Mouse (Mus musculus): ENCODE results near the gene Satl1.
"Not testable (repeated sequence)": the region's sequence is repeated elsewhere in the genome, so short reads cannot be mapped to it uniquely, and the experiment has no call there.

DNA sequence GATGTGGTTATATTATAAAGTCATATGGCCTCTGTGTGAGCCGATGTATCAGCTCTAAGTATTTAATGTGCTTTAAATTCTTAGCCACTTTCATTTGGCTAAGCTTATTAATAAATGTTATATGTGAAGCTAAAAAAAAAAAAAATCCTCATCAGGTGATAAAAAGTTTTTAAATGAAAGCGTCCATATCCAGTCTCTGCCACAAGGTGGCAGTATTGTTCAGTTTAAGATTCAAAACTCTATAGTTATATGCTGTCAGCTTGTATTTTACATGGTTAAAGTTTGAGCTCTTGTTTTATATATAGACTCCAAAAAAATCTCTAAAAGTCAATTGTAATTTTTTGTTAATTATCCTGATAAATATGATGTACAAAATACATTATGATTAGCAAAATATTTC is 16.4 kb upstream of the Satl1 start:
- TF ChIP-seq CTCF (IDR thresholded peaks at IDR 0.05; ENCODE audit: insufficient read depth, low read length); POLR2A (IDR thresholded peaks at IDR 0.05; ENCODE audit: borderline replicate concordance, extremely low read depth, low read depth, low read length): not testable (repeated sequence)

Measured in lung, adult 2 months (tissue).